Comparison of ENCODE assay signal across 24 mouse cellular contexts in genomic region chr11:103234447-103234846, GRCm38 (mm10). TPM values are rescaled to one million over a fixed set of nuclear protein-coding genes. Genes with fewer than 3 reads are reported as not detected.
DNase-seq lines count a peak whose midpoint lies in the region; ATAC-seq and TF ChIP-seq lines count a peak whose summit lies in the region.
"Had no signal": no experiment of that assay in that cellular context is flagged by ENCODE, and none has a peak within 500 bp of the region (broad histone marks: within the 10 kb centered on the region; RNA-seq: fewer than 3 reads in every experiment).

No protein-coding gene starts in this region.

- H3K4me1 ChIP-seq in hindbrain, postnatal 0 days (ENCODE audit: insufficient read depth, low read length), result no peaks in the 10 kb centered on the region
- peaks cover 9% of the 10 kb centered on the region for H3K4me1 ChIP-seq in hindbrain, embryonic 10.5 days (replicated peaks)
- H3K4me1 ChIP-seq: heart, embryonic 12.5 days; hindbrain, embryonic 12.5 days had no signal

- H3K9ac ChIP-seq in hindbrain, postnatal 0 days (replicated peaks; ENCODE audit: low read length), result no peak overlapping the region
- H3K9ac ChIP-seq: forebrain, postnatal 0 days; heart, embryonic 12.5 days; hindbrain, embryonic 12.5 days had no signal

- 48% methylated on average over 1 of the region's 1 CpGs for WGBS in hindbrain, postnatal 0 days
- WGBS in hindbrain, embryonic 10.5 days, result 77% methylated on average over 1 of the region's 1 CpGs

- H3K9me3 ChIP-seq in hindbrain, postnatal 0 days (ENCODE audit: low read length), result no peaks in the 10 kb centered on the region
- 0 out of 2 replicates have a peak, but pooled peaks cover 1% of the 10 kb centered on the region for H3K9me3 ChIP-seq in hindbrain, embryonic 10.5 days
- H3K9me3 ChIP-seq: heart, embryonic 12.5 days; hindbrain, embryonic 12.5 days had no signal

- DNase-seq in gastrocnemius, adult 18-20 months (ENCODE audit: low spot score), result peak; percentile 38
- no peak for DNase-seq in gastrocnemius, adult 8-10 months (ENCODE audit: low spot score in 2 of 2)
- DNase-seq in hindbrain, postnatal 0 days (ENCODE audit: low spot score), result peak; percentile 60
- no peak for DNase-seq in hindbrain, embryonic 10.5 days (ENCODE audit: low spot score)
- DNase-seq in brain, adult 2 months (ENCODE audit: low read depth, low spot score), result peak; percentile 43
- DNase-seq: adrenal gland, adult 8-10 months; adrenal gland, postnatal 36 days; cerebellum, adult 11 months; cerebellum, adult 9-10 months; cerebellum, postnatal 36 days; forebrain, postnatal 0 days; gastrocnemius, postnatal 14 days; heart, adult 2 months; kidney, adult 8-10 months had no signal

- no peak overlapping the region for H3K4me2 ChIP-seq in hindbrain, postnatal 0 days (ENCODE audit: low read depth, low read length)
- H3K4me2 ChIP-seq: heart, embryonic 12.5 days; hindbrain, embryonic 12.5 days had no signal

- H3K27ac ChIP-seq in hindbrain, postnatal 0 days, result 0 out of 2 replicates have a peak overlapping the region, but pooled peaks have one; percentile 22
- no peak overlapping the region for H3K27ac ChIP-seq in hindbrain, embryonic 10.5 days
- H3K27ac ChIP-seq: heart, adult 2 months; hindbrain, embryonic 12.5 days had no signal

- peaks cover 31% of the 10 kb centered on the region for H3K36me3 ChIP-seq in hindbrain, postnatal 0 days (ENCODE audit: insufficient read depth, low read length)
- peaks cover 57% of the 10 kb centered on the region for H3K36me3 ChIP-seq in hindbrain, embryonic 10.5 days

- TF ChIP-seq CTCF in hindbrain, postnatal 0 days (IDR thresholded peaks at IDR 0.05; ENCODE audit: low read depth), result no peak

- H3K4me3 ChIP-seq in hindbrain, postnatal 0 days (ENCODE audit: low read length), result no peak overlapping the region
- H3K4me3 ChIP-seq in hindbrain, embryonic 10.5 days, result no peak overlapping the region
- H3K4me3 ChIP-seq: heart, adult 2 months; heart, embryonic 12.5 days; hindbrain, embryonic 12.5 days had no signal

- ATAC-seq in hindbrain, postnatal 0 days, result peak; percentile 46
- no peak for ATAC-seq in monocyte, adult 5-6 weeks (replicated peaks; ENCODE audit: insufficient number of reproducible peaks, low FRiP score, low TSS enrichment, poor library complexity, severe bottlenecking)
- ATAC-seq: forebrain, postnatal 0 days; inflammation-experienced regulatory T-cells, adult 6 months; intestine, postnatal 0 days had no signal

- H3K27me3 ChIP-seq in hindbrain, postnatal 0 days (ENCODE audit: insufficient read depth, low read length), result no peaks in the 10 kb centered on the region
- no peaks in the 10 kb centered on the region for H3K27me3 ChIP-seq in hindbrain, embryonic 10.5 days (ENCODE audit: insufficient read depth, poor library complexity, severe bottlenecking)
- H3K27me3 ChIP-seq: heart, embryonic 12.5 days; hindbrain, embryonic 12.5 days had no signal

RNA-seq across cellular contexts. Expression of gene Spata32, which starts 16.2 kb away (rescaled TPM):
- total RNA-seq in gastrocnemius, adult 18-20 months (2021), result not detected
- not detected for total RNA-seq in gastrocnemius, adult 8-10 months (2022)
- 1.4 and 1.5 TPM in 2 replicates for total RNA-seq in hindbrain, postnatal 0 days (2014; rRNA removed)
- 1.6 TPM in 2 replicates for polyA plus RNA-seq in hindbrain, postnatal 0 days (2015; fragmentation: Nextera tagmentation; extraction: Ambion mirVana)
- not detected in 2 replicates for polyA plus RNA-seq in hindbrain, embryonic 10.5 days (2016; fragmentation: Nextera tagmentation; extraction: Ambion mirVana)
- total RNA-seq in monocyte, adult 5-6 weeks (2017), result not detected in 3 replicates
- total RNA-seq: adrenal gland, adult 8-10 months; adrenal gland, postnatal 36 days; ES-E14; gastrocnemius, postnatal 14 days; heart, adult 2 months; heart, postnatal 25 days had no signal
- polyA plus RNA-seq: embryonic facial prominence, embryonic 11.5 days; forebrain, embryonic 11.5 days; heart, adult 2 months; heart, embryonic 12.5 days; heart, embryonic 16.5 days; hindbrain, embryonic 12.5 days; inflammation-experienced regulatory T-cells, adult 6 months; intestine, postnatal 0 days had no signal

RNA-seq across cellular contexts. Expression of gene 1700023F06Rik, which starts 26.1 kb away (rescaled TPM):
- total RNA-seq in gastrocnemius, adult 18-20 months (2021), result not detected
- total RNA-seq in gastrocnemius, adult 8-10 months (2022), result not detected
- total RNA-seq in hindbrain, postnatal 0 days (2014; rRNA removed), result not detected in 2 replicates
- 3.7 and 4.7 TPM in 2 replicates for polyA plus RNA-seq in hindbrain, postnatal 0 days (2015; fragmentation: Nextera tagmentation; extraction: Ambion mirVana)
- polyA plus RNA-seq in hindbrain, embryonic 10.5 days (2016; fragmentation: Nextera tagmentation; extraction: Ambion mirVana), result 0.24 and 0.27 TPM in 2 replicates
- not detected in 3 replicates for total RNA-seq in monocyte, adult 5-6 weeks (2017)
- total RNA-seq: adrenal gland, postnatal 36 days; ES-E14; gastrocnemius, postnatal 14 days; heart, adult 2 months; heart, postnatal 25 days had no signal
- polyA plus RNA-seq: heart, embryonic 12.5 days; inflammation-experienced regulatory T-cells, adult 6 months had no signal

RNA-seq across cellular contexts. Expression of gene Map3k14, which starts 32.8 kb away (rescaled TPM):
- 1 to 10 TPM; 3.2 to 4.0 TPM for total RNA-seq in gastrocnemius, adult 18-20 months (2021)
- 1 to 10 TPM; 3.0 to 4.9 (median 4.2) TPM for total RNA-seq in gastrocnemius, adult 8-10 months (2022)
- 6.7 and 9.3 TPM in 2 replicates for total RNA-seq in hindbrain, postnatal 0 days (2014; rRNA removed)
- 1.2 and 1.5 TPM in 2 replicates for polyA plus RNA-seq in hindbrain, postnatal 0 days (2015; fragmentation: Nextera tagmentation; extraction: Ambion mirVana)
- polyA plus RNA-seq in hindbrain, embryonic 10.5 days (2016; fragmentation: Nextera tagmentation; extraction: Ambion mirVana), result 3.9 and 4.2 TPM in 2 replicates
- total RNA-seq in monocyte, adult 5-6 weeks (2017), result 72.0 to 89.0 TPM (median 88.0 TPM) in 3 replicates

Comparison
In these comparisons a context has a peak if more than half of its experiments do, and no peak if none do; other contexts are left out.
1. DNase-seq: peak in gastrocnemius, adult 18-20 months (single experiment), hindbrain, postnatal 0 days (single experiment) and brain, adult 2 months (single experiment); none in gastrocnemius, adult 8-10 months (0 of 2) and hindbrain, embryonic 10.5 days (single experiment).